Mouse (Mus musculus) brain, embryonic 14.5 days (tissue): ENCODE measurements around the gene Ftsj1.

Source experiments
- CTCF ChIP-seq: fragments of 200-500 bp; IDR thresholded peaks from 2 replicates; pipeline ENCODE4 v1.5.1; 2012; ENCODE audit warnings: inconsistent platforms, mild to moderate bottlenecking, moderate library complexity, borderline replicate concordance; ENCODE audit not compliant: insufficient read depth, insufficient read length; ENCODE audit errors: extremely low read depth
- POLR2A ChIP-seq: fragments of 200-500 bp; IDR thresholded peaks from 2 replicates; pipeline ENCODE4 v1.6.1; 2012; ENCODE audit warnings: mild to moderate bottlenecking, inconsistent platforms, borderline replicate concordance; ENCODE audit not compliant: poor library complexity, insufficient read depth, insufficient read length, severe bottlenecking; ENCODE audit errors: extremely low read depth

- TF ChIP-seq CTCF (no peak), POLR2A (no peak)
Measured at GRCm38 (mm10) chrX:8223473-8223872, 28.7 kb downstream of the Ftsj1 start.
